Comparison of ENCODE assay signal across 32 mouse cellular contexts in genomic region chr17:53714453-53714852, GRCm38 (mm10). TPM values are rescaled to one million over a fixed set of nuclear protein-coding genes. Genes with fewer than 3 reads are reported as not detected.
"Had no signal": no experiment of that assay in that cellular context is flagged by ENCODE, and none has a peak within 500 bp of the region (broad histone marks: within the 10 kb centered on the region; RNA-seq: fewer than 3 reads in every experiment).

No protein-coding gene starts in this region.

- H3K4me2 ChIP-seq: limb, embryonic 12.5 days; limb, embryonic 13.5 days; limb, embryonic 15.5 days; liver, embryonic 11.5 days; liver, embryonic 12.5 days; liver, embryonic 13.5 days; liver, embryonic 15.5 days; lung, embryonic 14.5 days; lung, embryonic 15.5 days; midbrain, embryonic 11.5 days; midbrain, embryonic 12.5 days; midbrain, embryonic 13.5 days; midbrain, embryonic 15.5 days had no signal

- H3K9me3 ChIP-seq: limb, embryonic 10.5 days; limb, embryonic 12.5 days; limb, embryonic 13.5 days; limb, embryonic 15.5 days; liver, embryonic 12.5 days; liver, embryonic 13.5 days; liver, embryonic 15.5 days; lung, embryonic 15.5 days; megakaryocyte, embryonic 14.5 days; midbrain, embryonic 10.5 days; midbrain, embryonic 12.5 days; midbrain, embryonic 13.5 days; midbrain, embryonic 15.5 days had no signal

- H3K36me3 ChIP-seq: limb, embryonic 10.5 days; limb, embryonic 12.5 days; limb, embryonic 13.5 days; limb, embryonic 15.5 days; liver, embryonic 12.5 days; liver, embryonic 13.5 days; liver, embryonic 15.5 days; lung, embryonic 15.5 days; midbrain, embryonic 10.5 days; midbrain, embryonic 12.5 days; midbrain, embryonic 13.5 days; midbrain, embryonic 15.5 days had no signal

- ATAC-seq: liver, embryonic 12.5 days; liver, postnatal 0 days; lung, postnatal 0 days; midbrain, embryonic 13.5 days; midbrain, embryonic 15.5 days; midbrain, embryonic 16.5 days had no signal

- DNase-seq: left cerebral cortex, postnatal 4 days; liver; liver, embryonic 13.5 days; liver, postnatal 0 days; lung, adult 18-20 months; lung, adult 2 months; lung, embryonic 14.5 days; lung, postnatal 10 days; lung, postnatal 14 days; lung, postnatal 36 days; lung, postnatal 4 days; midbrain, embryonic 14.5 days had no signal

- H3K27me3 ChIP-seq: limb, embryonic 12.5 days; limb, embryonic 13.5 days; limb, embryonic 15.5 days; liver, embryonic 12.5 days; liver, embryonic 13.5 days; liver, embryonic 15.5 days; lung, embryonic 15.5 days; megakaryocyte, embryonic 14.5 days; midbrain, embryonic 12.5 days; midbrain, embryonic 13.5 days; midbrain, embryonic 15.5 days had no signal

- H3K4me1 ChIP-seq: limb, embryonic 10.5 days; limb, embryonic 12.5 days; limb, embryonic 13.5 days; limb, embryonic 15.5 days; liver, embryonic 12.5 days; liver, embryonic 13.5 days; liver, embryonic 15.5 days; lung, embryonic 15.5 days; megakaryocyte, embryonic 14.5 days; midbrain, embryonic 10.5 days; midbrain, embryonic 12.5 days; midbrain, embryonic 13.5 days; midbrain, embryonic 15.5 days had no signal

- H3K9ac ChIP-seq: limb, embryonic 12.5 days; limb, embryonic 13.5 days; limb, embryonic 15.5 days; liver, embryonic 12.5 days; liver, embryonic 13.5 days; liver, embryonic 14.5 days; liver, embryonic 15.5 days; liver, postnatal 0 days; lung, embryonic 14.5 days; lung, embryonic 15.5 days; midbrain, embryonic 12.5 days; midbrain, embryonic 13.5 days; midbrain, embryonic 15.5 days had no signal

- H3K4me3 ChIP-seq: limb, embryonic 10.5 days; limb, embryonic 12.5 days; limb, embryonic 13.5 days; limb, embryonic 15.5 days; liver, embryonic 12.5 days; liver, embryonic 13.5 days; liver, embryonic 15.5 days; lung, embryonic 15.5 days; megakaryocyte, embryonic 14.5 days; midbrain, embryonic 10.5 days; midbrain, embryonic 12.5 days; midbrain, embryonic 13.5 days; midbrain, embryonic 15.5 days; myocyte had no signal

- H3K27ac ChIP-seq: limb, embryonic 10.5 days; limb, embryonic 12.5 days; limb, embryonic 13.5 days; limb, embryonic 15.5 days; liver, embryonic 12.5 days; liver, embryonic 13.5 days; liver, embryonic 14.5 days; liver, embryonic 15.5 days; lung, embryonic 15.5 days; macrophage; midbrain, embryonic 10.5 days; midbrain, embryonic 12.5 days; midbrain, embryonic 13.5 days; midbrain, embryonic 15.5 days had no signal

RNA-seq across cellular contexts. Expression of gene Sgo1, which starts 25.3 kb away (rescaled TPM):
- polyA plus RNA-seq: liver, adult 2 months had no signal
